Mouse (Mus musculus): ENCODE results near the gene Dnaja1. TPM values are rescaled to one million over a fixed set of nuclear protein-coding genes. Genes with fewer than 3 reads are reported as not detected.

The Dnaja1 gene
- 198 TPM for polyA plus RNA-seq (2014; fragmentation: Illumina TruSeq; extraction: RNeasy Lipid Tissue Mini Kit (QIAGEN cat#74804); ENCODE audit: low read depth, low replicate concordance)

DNA sequence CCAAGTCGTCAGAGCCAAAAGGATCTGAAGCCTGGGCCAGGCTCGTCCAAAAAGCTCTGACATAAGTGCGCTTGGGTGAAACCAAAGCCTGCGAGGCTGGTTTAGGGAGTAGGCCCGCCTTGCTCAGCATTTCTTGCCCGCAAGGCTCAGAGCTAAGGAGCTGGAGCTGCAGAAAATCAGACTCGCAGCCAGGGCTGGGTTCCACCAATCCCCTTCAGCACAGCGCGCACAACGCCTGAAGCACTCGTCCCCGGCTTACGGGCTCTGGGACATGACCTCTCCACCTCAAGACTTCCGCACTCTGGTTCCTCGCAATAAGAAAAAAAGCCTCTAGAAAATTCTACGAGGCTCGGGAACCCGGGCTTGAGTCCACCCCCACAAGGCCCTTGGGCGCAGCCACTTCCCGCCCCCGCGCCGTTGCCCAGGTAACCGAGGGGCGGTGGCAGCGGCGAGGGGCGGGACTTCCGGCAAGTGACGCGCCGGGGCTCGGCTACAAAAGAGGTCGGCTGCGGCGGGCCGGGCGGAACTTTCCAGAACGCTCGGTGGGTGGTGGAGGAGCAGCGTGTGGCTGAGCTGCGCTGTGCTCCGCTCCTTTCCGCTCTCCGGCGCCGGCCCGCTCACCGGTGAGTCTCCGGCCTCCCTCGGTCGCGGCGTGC lies at the start of gene Dnaja1:
Dnaja1 (plus strand) TSS at position 140 of the 656 bp plus-strand sequence.

DNA sequence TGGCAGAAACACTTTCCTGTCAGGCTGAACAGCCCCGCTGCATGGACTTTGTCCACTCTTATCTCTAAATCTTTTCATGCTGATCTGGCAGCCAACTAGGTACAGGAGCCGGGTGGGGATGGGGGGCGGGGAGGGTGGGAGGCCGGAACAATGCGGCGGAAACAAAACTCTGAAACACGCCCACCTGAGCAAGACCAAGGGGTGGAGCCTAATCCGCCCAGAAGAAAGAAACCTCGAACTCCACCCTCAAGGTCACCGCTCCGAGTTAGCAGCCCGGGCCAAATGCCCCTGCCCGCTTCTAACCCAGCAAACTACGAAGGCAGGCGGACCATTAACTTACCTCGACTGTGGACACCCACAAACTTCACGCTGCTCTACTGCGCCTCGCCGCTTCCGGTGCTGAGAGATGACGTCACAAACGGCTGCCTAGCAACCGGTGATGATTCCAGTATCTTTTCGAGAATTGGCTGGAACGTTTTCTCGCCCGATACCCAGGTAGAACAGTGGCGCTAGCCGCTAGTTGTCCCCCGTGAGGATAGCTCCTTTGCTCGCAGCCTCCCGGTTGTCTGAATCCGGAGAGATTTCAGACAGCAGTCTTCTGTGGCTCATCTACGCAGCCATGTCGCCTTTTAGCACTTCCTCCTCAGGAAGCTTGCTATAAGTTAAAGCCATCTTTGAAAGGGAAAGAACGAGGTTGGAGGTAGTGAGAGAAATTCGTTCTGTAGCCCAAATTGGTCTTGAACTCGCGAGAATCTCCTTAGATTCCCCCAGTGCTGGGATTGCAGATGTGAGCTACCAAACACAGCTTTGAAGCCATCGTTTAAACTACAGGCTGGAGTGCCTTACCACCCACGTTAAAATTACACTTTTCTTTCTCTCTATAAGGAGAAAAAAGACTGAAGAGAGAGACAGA lies 18.9 kb upstream of the Dnaja1 start, which contains the start of gene Aptx:
Aptx (minus strand) TSS at position 398 of the 913 bp plus-strand sequence.

DNA sequence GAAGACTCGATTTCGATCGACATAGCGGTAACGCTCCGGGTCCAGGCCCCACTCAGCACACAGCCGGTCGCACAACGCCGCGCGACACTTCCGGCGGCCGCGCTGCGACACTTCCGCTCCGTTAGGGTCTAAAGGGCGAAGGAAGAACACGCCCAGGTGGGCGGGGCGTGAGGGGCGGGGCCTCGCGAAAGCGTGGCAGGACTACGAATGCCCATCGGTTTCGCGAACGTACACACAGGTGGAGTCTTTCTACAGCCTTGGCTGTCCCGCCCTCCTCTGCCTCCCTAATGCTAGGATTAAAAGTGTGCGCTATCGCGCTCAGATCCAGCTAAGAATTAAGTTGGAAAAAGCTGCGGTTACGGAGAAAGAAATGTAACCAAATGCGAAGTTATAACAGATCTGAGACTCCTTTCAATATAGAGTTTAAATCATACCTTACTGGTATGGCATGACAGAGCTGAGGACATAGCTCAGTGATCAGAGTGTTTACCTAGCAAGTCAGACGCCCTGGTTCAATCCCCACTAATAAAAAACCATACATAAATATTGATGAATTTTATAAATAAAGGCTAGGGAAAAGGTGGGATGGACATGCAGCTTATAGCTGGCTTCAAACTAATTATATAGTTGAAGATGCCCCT lies 36.0 kb downstream of the Dnaja1 start, which contains the start of gene Smu1:
Smu1 (minus strand) TSS at position 144 of the 641 bp plus-strand sequence.

Other genes with a start within 250 kb of the Dnaja1 start
- gene Tmem215, start 250.0 kb upstream of the Dnaja1 start, polyA plus RNA-seq (2014; fragmentation: Illumina TruSeq; extraction: RNeasy Lipid Tissue Mini Kit (QIAGEN cat#74804); ENCODE audit: low read depth, low replicate concordance) = not detected
- gene Aptx, start 19.0 kb upstream of the Dnaja1 start, polyA plus RNA-seq (2014; fragmentation: Illumina TruSeq; extraction: RNeasy Lipid Tissue Mini Kit (QIAGEN cat#74804); ENCODE audit: low read depth, low replicate concordance) = 21.0 TPM
- gene Smu1, start 35.8 kb downstream of the Dnaja1 start, polyA plus RNA-seq (2014; fragmentation: Illumina TruSeq; extraction: RNeasy Lipid Tissue Mini Kit (QIAGEN cat#74804); ENCODE audit: low read depth, low replicate concordance) = 46.3 TPM
- gene B4galt1, start 131.9 kb downstream of the Dnaja1 start, polyA plus RNA-seq (2014; fragmentation: Illumina TruSeq; extraction: RNeasy Lipid Tissue Mini Kit (QIAGEN cat#74804); ENCODE audit: low read depth, low replicate concordance) = 67.6 TPM
- 2.1 TPM for gene Spink4, start 197.9 kb downstream of the Dnaja1 start, polyA plus RNA-seq (2014; fragmentation: Illumina TruSeq; extraction: RNeasy Lipid Tissue Mini Kit (QIAGEN cat#74804); ENCODE audit: low read depth, low replicate concordance)
- gene Bag1, start 226.1 kb downstream of the Dnaja1 start, polyA plus RNA-seq (2014; fragmentation: Illumina TruSeq; extraction: RNeasy Lipid Tissue Mini Kit (QIAGEN cat#74804); ENCODE audit: low read depth, low replicate concordance) = 248 TPM
- gene Chmp5, start 226.3 kb downstream of the Dnaja1 start, polyA plus RNA-seq (2014; fragmentation: Illumina TruSeq; extraction: RNeasy Lipid Tissue Mini Kit (QIAGEN cat#74804); ENCODE audit: low read depth, low replicate concordance) = 107 TPM
- 47.8 TPM for gene Nfx1, start 248.8 kb downstream of the Dnaja1 start, polyA plus RNA-seq (2014; fragmentation: Illumina TruSeq; extraction: RNeasy Lipid Tissue Mini Kit (QIAGEN cat#74804); ENCODE audit: low read depth, low replicate concordance)